Mouse (Mus musculus) lung, postnatal 14 days (tissue): ENCODE results near the gene Prpf4.

Experiments
- DNase-seq: peaks from one replicate; pipeline ENCODE4 v3.0.0; 2021

Prpf4 gene

GRCm38 (mm10) chr4:62389592-62390512 lies 18.7 kb upstream of the Prpf4 start:
- no peak for DNase-seq

DNA sequence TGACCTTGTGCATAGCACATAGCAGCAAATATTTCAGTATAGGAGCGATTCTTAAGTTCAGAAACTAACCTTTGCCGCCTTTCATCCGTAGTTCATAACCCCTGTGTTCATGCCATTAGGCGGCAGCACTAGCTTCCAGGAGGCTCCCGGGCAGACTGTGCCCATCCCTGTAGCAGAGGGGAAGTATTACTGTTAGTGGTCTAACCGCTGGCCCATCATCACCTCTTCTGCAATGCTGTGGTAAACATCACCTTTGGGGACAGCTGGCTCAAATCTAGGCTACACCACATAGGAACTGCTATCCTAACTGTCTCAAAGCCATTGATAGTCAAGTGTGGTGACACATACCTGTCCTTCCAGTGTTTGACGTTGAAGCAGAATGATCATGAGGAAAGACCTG lies 16.7 kb upstream of the Prpf4 start:
- DNase-seq = no peak

DNA sequence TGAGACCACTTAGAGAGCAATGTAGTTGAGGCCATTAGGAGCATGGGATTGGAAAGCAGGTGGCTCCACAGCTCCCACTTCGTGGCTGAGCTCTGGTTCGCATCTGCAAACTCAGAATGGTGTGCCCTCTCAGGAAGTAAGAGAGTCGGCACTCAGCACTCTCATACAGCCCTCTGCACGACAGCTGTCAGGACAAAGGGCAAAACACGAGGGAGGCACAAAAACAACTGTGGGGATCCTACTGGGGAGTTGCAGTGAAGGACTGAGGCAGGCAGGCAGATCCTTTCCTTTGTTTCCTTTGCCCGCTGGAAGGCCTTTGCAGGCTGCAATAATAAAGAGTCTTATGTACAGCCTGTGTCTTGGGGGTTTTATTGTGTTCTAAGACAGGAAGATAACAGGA lies 15.1 kb upstream of the Prpf4 start:
- no peak for DNase-seq

DNA sequence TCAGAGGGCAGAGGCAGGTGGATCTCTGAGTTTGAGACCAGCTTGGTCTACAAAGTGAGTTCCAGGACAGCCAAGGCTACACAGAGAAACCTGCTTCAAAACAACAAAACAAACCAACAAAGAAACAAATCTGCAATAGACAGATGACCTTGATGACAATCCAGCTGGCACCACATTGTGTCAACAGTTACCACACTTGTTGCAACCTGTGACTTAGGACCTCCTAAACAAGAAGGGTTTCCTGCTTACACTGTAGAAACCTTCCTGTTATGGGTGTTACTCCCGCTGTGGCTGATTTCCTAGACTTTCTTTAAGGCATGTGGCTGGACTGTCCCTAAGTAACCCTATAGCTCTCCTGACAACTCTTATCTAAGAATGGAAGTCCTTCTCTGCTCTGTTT lies 12.8 kb upstream of the Prpf4 start:
- DNase-seq = no peak

- no peak for DNase-seq
These were observed 10.8 kb upstream of the Prpf4 start for GRCm38 (mm10) chr4:62397616-62398365.

DNA sequence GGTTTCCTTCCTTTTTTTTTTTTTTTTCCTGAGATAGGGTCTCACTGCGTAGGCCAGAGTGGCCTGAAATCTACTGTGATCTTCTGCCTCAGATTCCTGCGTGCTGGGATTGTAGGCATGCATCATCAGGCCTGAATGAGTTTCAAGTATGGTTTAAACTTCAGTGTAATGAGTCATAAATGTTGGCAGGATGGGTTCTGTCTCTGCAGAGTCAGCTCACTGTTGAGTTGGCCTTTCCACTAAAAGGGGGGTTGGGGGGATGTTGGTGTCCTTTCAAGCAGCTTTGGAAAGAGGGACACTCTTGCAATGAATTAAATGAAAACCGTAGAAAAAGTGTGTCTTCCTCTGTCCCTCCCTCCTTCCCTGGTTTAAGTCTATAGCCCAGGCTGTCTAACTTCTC lies 9.6 kb upstream of the Prpf4 start:
- no peak for DNase-seq

DNA sequence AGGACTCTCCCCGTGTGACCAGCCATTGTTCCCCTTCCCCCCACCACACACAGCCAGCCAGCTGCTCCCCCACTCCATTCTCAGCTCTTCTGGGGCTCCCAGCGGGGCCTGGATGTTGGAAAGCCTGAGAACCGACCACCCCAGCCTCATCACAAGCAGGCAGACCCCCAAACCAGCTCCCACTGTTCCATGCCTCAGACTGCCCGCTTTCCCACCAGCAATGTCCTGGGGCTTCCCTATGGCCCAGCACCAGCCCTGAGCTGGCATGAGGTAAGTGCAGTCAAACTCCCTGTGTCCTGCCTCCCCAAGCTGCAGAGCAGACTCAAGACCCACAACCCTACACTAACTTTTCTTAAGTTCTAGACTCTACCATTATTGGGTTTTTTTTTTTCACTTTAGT lies 2.5 kb upstream of the Prpf4 start:
- DNase-seq = no peak

- peak; percentile 64 for DNase-seq
These were observed 641 bp upstream of the Prpf4 start for GRCm38 (mm10) chr4:62407730-62408582.

GRCm38 (mm10) chr4:62409615-62410014 lies 1.0 kb downstream of the Prpf4 start:
- DNase-seq = no peak

- no peak for DNase-seq
These were observed 1.7 kb downstream of the Prpf4 start for GRCm38 (mm10) chr4:62410325-62410724.

DNA sequence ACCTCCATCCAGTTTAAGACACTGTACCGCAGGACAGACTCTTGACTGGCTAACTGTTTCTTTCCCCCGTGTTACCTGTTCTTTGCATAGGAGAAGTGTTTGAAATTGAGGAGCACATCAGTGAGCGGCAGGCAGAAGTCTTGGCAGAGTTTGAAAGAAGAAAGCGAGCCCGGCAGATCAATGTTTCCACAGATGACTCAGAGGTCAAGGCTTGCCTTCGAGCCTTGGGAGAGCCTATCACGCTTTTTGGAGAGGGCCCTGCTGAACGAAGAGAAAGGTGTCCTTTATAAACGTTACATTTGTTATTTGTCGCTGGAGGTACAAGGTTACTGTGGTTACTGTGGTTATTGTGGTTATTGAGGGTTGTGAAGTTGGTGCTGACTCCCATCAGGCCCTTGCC lies 3.0 kb downstream of the Prpf4 start:
- DNase-seq = no peak

GRCm38 (mm10) chr4:62418448-62418847 lies 9.9 kb downstream of the Prpf4 start:
- no peak for DNase-seq

DNA sequence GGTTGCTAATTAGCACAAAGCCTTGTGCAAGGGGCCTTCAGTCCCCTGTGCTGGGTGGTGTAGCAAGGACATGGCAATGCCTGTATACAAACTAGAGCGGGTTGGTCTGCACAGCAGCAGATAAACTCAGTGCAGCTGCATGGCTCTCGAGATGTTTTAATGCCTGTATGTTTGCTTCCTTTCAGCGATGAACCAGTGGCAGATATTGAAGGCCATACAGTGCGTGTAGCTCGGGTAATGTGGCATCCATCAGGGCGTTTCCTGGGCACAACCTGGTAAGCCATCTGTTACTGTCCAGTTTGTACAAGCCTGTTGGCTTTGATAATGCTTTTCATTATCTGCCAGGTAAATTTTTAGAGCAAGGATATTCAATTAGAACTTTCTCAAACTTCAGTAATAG lies 10.5 kb downstream of the Prpf4 start:
- no peak for DNase-seq

DNA sequence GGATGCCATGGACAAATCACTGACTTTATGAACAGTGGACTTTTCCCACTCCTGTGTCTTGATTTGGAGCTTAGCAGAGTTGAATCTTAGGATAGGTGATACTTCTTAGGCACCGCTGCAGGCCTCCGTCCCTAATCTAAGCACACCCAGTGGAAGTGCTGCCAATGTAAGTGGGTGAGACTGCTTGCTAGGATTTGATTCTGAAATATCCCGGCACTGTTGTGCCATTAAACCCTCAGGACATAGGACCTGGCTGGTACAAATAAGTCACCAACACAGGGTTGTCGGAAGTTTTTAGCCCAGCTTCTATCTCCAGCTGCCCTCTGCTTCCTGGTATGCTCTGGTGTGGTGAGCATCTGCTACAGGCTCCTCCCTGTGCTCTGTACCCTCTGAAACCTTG lies 17.3 kb downstream of the Prpf4 start:
- DNase-seq = no peak

DNA sequence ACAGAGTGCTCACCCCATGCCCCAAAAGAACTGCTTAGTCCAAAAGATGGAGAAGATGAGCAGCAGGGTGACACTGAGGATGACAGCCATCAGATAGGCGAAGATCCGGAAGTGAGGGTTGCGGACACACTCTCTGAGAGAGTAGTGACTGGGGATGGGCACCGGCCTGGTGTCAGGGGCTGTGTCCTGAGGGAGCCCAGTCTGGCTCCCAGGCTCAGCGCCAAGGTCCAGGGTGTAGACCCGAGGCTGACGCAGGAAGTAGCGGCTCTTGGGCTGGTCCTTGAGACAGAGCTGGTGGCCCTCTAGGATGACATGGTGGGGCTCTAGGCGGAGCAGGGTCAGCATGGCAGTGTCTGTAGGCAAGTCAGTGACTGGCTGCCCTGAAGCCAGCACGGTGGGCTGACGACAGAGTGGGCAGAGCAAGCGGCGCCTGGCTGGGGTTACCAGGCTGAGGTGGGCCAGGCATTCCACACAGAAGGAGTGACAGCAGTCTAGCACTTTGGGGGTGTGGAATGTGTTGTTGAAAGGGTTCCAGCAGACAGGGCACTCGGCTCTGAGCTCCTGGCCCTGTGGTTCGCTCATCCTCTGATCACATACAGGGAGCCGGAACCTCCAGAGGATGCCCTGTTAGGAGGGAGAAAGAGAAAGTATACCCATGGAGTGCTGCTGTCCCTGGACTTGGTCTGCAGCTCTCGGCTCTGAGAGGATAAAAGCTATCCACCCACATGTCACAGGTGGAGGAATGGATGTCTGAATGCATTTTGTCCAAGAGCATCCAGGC lies 19.6 kb downstream of the Prpf4 start:
- DNase-seq = peak; percentile 18

DNA sequence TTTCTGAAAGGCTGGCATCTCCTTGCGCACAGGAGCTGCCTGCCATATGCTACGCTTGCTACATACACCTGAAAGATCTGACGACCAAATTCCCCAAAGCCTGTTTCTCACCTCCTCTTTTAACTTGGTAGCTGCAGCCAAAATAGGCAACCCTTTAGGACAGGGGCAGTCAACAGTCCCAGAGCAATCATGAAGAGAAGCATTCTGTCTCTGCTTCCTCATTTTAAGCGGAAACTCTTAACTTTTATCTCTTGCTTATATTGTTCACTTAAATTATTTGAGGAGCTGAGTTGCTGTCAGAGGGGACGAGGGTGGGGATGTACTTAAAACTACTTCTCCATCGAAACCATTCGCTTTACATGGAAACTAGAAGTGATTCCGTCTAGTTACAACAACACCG lies 21.0 kb downstream of the Prpf4 start:
- no peak for DNase-seq

GRCm38 (mm10) chr4:62430678-62431077 lies 22.1 kb downstream of the Prpf4 start:
- DNase-seq = no peak

DNA sequence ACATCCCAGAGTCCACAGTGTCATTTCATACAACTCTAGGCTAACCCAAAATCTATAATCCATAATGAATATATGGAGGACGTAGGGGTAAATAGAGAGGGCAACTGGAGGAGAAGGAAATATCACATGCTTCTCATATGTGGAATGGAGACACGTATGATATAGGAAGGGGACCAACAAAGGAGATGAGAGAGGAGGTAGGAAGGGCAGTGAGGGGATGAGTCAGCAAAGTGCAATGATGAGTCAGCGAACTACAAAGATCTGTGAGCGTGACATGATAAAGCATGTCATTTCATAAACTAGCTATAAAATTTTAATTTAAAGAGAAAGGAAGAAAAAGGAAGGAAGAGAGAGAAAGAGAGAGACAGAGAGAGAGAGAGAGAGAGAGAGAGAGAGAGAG lies 22.9 kb downstream of the Prpf4 start:
- DNase-seq = no peak

- no peak for DNase-seq
These were observed 25.6 kb downstream of the Prpf4 start for GRCm38 (mm10) chr4:62433939-62434870.

DNA sequence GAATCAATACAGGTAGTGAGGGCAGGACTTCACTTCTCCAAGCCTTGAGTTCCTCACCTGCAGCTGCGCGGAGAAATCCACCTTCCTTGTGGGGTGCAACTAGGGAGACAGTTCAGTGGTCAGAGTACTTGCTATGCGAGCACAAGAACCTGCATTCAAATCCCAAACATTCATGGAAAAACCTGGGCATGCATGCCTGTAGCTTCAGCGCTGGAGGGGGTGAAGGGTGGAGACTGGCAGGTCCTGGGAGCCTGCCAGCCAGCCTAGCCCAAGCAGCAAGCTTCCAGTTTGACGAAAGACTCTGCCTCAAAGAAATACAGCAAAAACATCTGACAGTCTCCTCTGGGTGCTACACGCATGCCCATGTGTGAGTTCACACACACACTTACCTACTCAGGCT lies 26.5 kb downstream of the Prpf4 start, which contains the start of gene Rnf183:
TSS of gene Rnf183 (minus strand) at position 172 of the 400 bp plus-strand sequence.
- no peak for DNase-seq

DNA sequence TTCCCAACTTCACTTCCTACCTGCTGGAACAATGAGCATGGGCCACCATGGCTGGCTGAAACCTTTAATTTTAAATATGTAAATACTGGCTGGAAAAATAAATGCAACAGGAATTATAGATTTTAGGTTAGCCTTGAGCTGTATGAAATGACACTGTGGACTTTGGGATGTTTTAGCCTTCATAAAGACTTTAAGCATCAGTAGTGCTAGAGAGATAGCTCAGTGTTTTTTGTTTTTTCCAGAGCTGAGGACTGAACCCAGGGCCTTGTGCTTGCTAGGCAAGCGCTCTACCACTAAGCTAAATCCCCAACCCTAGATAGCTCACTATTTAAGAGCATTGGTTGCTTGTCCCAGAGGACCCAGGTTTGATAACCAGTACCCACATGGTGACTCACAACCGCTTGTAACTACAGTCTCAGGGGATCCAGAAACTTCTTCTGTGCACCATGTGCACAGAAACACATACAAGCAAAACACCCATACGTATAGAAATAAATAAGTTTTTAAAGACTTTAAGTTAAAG lies 28.7 kb downstream of the Prpf4 start:
- no peak for DNase-seq
